Mouse (Mus musculus): Measurements from ENCODE around the gene I0C0044D17Rik.
A peak's percentile ranks its signal among the peaks of the same experiment; 100 is the strongest.

I0C0044D17Rik gene

DNA sequence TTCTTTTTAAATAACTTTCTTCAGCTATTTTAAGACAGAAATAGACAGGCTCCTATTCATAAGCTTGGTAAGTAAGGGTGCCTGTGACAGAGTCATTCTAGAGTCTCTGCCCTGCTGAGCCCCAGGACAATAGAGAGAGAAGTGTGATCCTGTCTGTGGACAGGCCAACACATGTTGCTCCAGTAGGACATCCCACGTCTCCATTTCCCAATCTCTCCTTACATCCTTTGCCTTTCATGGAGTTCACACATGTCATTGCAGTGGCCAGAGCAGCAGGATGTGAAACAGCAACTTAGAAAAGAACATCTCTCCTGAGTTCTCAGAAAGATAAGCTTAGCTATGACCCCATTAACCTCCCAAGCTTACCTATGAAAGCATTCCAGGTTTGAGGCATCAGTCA is 8.1 kb upstream of the I0C0044D17Rik start:
- DNase-seq (ENCODE audit: low read depth, low spot score): no peak

DNA sequence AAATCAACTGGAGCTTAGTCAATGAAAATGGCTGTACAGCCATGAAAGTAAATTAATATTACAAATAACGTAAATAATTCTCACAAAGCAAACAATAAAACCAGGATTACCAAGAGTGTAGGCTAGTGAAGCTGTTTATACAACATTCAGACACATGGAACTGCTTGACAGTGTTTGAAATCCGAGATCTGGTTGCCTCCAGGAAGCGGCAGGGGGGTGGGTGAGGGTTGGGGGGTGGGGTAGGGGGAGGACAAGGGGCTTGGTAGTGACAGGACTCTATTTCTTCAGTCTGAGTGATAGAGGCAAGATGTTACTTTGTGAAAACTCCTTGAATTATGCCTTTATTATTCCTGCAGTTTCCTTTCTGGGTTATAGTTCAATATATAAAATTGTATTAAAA is 3.1 kb upstream of the I0C0044D17Rik start:
- no peak for DNase-seq (ENCODE audit: low read depth, low spot score)

DNA sequence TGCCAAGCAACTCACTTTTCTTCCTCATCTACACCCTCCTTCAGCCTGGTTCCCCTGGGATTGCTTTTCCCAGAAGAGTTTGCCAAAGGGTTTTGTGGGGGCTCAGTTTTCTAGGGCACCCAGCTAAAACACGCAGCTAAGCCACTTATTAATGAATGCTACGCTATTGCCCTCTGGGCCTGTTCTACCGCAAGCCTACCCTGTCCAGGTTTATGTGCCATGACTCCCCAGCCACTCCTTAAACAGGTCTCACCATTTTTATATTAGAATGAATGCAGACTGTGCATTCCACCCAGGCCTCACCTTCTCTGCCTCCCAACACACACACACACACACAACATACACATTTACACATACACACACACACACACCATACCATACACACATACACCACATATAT is 593 bp downstream of the I0C0044D17Rik start:
- DNase-seq (ENCODE audit: low read depth, low spot score): no peak

DNA sequence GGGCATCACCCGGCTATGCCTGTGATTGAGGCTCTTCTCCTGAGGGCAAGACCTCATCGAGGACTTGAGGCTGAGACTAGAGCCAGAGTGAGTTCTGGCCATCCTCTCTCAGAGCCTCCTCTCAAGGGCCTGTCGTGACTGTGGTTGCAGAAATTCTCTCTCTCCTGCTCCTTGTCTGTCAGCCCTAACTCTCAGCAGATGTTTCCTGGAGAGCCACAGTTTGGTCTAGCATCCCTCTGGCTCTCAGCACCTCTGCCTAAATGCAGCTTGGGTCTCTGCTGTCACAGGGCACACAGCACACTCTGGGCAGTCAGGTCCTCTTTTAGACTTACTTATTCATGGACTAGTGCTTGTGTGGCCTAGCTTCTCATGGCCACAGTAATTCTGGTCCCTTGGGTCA is 1.2 kb downstream of the I0C0044D17Rik start:
- DNase-seq (ENCODE audit: low read depth, low spot score): no peak

DNA sequence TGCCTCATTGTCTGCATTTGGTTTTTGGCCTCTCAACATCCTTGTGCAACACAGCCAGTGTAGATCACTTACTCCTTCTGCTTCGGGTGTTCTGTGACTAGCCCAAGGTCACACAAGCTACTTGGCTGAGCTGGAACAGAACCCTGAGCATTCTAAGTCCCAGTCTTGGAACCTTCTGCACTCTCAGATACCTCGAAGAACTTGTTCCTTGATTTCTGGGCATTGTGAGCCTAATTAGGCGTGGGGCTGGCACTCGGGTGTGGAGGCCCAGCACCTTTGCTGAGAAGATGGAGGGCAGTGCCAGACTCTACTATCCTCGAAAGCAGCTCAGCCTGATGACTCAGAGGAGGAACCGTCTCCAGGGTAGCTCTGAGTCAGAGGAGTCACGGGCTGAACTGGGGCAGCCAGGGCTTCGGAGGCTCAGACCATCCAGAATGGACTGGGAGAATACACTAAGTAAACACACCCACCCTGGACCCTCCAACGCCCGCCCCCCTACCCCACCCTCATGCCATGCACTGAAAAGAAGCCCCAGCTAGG is 4.4 kb downstream of the I0C0044D17Rik start:
- DNase-seq (ENCODE audit: low read depth, low spot score): no peak

DNA sequence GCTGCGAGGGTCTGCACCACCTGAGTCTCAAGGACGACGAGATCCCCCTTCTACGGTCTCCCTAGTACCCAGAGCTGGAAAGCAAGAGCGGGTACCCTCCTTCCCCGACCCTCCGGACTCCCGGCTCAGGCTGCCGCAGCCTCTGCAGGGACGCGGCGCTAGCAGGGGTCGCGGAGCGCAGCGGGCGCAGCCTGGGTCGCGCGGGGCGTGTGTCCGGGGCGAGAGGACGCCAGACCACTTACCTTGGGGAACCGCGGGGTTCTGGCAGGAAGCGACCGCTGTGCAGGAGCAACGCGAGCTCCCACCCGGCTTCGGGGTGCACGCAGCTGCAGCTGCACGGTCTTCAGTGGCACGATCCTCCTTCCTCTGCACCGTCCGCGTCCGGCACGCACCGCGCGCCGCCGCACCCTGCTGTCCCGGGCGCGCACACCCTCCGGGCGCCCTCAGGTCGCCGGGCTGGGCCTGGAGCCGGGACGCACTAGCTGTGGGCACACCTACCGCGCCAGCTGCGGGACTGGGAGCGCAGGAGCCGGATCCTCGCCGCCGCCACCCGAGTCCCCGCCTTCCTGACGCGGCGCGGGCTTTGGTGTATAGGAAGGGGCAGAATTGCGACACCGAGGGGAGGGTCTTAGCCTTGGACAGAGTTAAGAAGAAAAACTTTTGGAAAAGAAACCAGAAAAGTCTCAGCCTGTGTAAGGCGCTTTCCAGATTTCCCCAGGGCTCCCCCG is 6.3 kb downstream of the I0C0044D17Rik start, which contains the start of gene Kank4:
Kank4 (minus strand) TSS at position 354 of the 728 bp plus-strand sequence.
- peak; percentile 33 for DNase-seq (ENCODE audit: low read depth, low spot score)

DNA sequence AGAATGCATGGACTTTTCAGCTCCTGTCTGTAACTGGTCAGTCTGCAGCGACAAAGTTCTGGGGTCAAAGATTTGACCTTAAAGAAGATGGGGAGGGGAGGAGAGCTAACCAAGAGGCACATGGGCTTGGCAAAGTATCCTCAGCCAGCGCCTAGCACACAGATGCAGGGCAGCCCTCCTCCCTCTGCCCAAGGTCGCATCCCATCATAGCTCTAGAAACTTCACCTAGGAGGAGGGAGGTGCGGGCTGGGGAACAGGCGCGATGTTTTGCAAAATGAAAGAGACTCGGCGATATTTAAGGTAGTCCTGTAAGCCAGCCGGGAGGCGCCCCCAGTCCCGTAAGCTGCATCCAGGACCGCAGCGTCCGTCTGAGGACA is 6.8 kb downstream of the I0C0044D17Rik start:
- DNase-seq (ENCODE audit: low read depth, low spot score): no peak

DNA sequence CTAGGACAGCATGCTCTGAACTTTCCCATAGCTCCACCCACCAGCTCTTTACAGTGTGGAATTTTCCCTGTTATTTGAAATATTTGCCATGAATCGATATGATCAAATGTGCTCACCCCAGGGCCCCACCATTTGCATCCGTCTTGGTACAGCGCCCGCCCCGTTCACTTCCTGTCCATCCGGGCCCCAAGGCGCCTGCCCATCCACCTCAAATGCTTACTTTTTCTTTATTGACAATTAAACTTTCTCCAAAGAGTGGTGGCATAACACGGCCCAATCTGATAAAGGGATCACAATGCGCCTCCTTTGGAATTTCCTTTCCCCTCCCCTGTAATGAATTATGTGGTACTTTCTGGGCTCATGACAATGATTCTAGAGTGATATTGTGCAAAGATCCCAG is 17.3 kb downstream of the I0C0044D17Rik start:
- no peak for DNase-seq (ENCODE audit: low read depth, low spot score)

DNA sequence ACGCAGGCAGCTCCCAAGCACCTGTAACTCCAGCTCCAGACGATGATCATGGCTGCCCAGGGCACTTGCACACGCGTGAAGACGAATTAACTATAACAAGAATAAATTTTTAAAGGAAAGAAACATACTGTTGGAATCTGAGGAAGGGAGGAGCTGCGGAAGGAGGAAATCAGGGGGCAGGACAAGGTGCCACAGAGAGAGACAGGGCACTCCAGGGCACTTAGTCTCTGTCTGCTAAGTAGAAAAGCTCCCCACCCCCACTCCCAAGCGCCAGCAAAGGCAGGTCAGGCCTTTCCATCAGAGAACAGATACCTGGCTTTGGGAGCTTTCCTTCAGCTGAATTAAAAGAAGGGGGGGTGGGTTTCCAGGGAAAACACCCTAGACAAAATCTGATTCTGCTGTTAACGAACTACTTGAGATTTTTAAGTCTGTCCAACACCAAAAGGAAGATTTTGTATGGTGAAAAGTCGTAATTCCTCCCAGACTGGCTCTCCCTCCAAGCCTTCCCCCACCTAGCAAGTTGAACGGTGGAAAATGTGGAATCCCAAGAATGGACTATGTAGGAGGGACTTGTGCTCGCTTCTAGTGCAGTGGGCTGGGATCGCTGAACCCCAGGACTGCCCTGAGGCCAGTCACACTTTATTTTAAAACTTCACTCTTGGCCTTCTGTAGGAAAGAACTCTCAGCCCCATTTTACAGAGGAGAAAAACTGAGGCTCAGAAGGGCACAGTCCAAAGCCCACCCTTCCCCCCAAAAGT is 18.2 kb downstream of the I0C0044D17Rik start:
- no peak for DNase-seq (ENCODE audit: low read depth, low spot score)

DNA sequence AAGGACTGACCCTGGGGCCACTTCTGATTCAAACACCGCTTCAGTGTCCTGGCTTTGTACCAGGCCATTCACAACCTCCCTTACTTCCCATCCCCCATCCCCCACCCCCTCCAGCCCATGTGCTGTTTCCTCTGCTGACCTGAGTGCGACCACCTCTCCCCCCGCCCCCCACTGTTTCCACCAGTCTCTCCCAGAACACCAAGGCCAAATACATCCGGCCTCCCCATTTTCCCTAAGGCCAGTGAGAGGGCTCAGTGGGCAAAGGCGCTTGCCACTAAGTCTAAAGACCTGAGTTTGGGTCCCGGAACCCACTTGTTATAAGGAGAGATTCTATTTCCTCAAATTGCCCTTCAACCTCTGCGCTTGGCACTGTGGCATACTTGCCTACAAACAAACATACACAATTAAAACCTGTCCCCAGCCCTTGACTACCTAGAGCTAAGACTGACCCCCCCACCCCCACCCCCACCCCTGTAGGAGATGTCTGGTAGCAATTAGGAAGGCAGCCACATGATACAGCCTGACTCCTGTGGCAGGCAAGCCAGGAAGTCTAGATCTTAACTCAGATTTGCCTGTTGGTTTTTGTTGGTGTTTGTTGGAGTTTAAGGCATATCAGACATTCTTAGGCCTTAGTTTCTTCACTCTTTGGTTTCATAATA is 19.0 kb downstream of the I0C0044D17Rik start:
- DNase-seq (ENCODE audit: low read depth, low spot score): no peak

DNA sequence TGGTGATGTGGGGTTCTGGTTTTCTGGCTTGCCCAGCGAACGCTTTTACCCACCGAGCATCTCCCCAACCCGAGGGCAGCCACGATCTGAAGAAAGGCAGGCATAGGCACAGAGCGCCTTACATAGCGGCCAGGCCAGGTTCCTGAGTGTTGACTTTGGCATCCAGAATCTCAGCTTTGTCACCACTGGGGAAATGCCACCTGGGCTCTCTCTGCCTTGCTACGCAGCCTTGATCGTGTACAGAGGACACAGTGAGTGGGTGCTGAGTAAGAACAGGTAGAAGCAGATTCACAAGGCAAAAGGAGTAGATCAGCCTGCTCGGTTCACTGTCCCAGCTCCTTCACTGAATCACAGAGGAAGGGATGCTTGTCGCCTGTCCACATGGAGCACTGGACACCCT is 21.9 kb downstream of the I0C0044D17Rik start:
- no peak for DNase-seq (ENCODE audit: low read depth, low spot score)

DNA sequence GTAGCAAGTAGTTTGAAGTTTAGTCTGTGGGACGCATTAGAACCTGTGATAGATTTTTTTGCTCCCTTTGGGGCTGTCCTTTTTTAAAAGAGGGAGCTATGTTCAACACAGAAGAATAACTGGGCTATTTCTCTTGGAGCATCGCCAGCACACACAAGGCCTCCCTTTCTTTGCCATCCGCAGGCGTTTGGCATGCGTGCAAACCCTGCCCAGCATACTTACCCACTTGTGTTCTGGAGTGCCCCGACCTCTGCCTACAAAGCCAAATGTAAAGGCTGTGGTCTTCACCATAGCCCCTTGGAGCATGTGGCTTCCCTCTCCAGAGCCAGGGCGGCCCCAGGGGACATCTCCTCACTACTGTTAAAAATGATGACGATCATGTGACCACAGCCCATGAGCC is 22.8 kb downstream of the I0C0044D17Rik start:
- no peak for DNase-seq (ENCODE audit: low read depth, low spot score)

DNA sequence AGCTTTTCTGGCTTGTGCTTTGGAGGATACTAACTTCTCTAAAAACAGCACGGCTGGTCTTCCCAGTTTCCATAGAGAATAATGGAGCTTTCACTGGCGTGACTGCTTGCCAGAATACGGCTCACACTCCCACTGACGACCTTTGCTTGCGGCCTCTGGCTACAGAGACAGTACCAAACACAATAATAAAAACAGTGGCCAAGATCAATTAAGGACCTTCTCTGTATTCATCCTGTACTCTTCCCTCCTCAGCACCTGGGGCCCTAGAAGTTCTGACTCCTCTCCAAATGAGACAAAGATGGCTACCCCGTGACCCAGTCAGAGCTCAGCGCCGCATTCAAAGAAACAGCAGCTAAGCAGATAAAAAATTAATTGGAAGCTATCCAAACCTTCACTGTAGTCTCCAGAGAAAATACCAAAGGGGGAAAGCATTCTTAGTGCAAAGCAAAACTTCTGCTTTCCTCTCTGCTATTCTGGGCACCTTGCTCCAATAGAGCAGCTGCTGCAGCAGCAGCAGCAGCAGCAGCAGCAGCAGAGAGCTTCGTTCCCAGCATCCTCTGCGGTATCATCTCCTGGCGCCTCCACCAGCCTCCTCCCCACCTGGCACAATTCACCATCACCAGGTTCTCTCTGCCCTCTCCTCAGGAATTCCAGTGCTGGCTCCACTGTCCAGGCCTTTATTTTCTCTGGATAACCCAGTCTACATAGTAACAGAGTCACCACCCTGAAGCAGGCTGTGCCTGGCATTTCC is 26.9 kb downstream of the I0C0044D17Rik start:
- no peak for DNase-seq (ENCODE audit: low read depth, low spot score)

DNA sequence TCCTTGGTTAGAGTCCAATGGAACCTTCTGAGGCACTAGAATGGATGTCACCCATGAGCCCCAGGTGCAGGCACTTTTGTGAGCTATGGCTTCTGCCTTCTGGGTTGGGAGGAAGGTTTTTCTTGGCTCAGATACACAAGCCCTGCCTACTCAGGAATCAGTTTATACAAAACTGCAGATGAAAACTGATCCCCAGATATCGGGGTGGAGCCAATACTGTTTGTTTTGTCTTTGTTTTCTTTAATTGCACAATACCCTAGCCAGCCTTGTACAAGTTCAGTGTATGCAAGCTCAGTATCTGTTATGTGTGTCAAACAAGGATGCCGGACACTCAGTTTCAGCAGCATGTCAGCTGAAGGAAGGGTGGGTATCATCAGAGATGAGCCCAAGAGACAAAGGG is 28.4 kb downstream of the I0C0044D17Rik start:
- DNase-seq (ENCODE audit: low read depth, low spot score): no peak

DNA sequence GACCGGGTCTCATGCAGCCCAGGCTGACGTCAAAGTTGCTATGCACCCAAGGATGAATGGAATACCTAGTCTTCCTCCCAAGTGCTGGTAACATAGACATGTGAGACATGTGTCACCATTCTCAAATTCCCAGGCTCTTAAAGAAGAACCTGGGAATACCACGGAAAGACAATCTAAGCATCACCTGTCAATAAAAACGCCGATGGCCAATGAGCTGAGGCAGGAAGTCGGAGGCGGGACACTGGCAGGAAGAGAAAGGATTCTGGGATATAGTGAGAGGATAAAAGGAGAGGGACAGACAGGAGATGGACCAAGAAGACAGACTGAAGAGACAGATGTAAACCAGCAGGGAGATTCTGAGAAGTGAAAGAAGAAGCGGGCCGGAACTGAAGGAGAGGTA is 30.2 kb downstream of the I0C0044D17Rik start:
- no peak for DNase-seq (ENCODE audit: low read depth, low spot score)

DNA sequence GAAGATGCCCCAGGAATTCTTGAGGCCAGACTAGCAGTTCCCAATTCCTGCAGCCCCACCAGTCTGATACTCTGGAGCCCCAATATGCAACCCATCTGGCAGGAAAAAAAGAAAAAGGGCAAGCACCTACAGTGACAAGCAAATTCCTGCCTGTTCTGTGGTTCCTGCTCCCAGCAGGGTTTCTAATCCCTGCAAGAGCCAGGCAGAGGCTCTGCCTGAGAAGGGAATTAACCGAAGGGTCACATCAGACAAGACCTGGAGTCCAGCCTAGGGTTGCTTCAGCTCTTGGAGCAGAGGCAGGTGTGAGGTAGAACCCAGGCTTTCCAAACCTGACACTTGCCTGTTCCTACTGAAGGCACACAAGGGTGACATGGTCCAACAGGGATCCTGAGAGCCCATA is 32.9 kb downstream of the I0C0044D17Rik start:
- DNase-seq (ENCODE audit: low read depth, low spot score): no peak

DNA sequence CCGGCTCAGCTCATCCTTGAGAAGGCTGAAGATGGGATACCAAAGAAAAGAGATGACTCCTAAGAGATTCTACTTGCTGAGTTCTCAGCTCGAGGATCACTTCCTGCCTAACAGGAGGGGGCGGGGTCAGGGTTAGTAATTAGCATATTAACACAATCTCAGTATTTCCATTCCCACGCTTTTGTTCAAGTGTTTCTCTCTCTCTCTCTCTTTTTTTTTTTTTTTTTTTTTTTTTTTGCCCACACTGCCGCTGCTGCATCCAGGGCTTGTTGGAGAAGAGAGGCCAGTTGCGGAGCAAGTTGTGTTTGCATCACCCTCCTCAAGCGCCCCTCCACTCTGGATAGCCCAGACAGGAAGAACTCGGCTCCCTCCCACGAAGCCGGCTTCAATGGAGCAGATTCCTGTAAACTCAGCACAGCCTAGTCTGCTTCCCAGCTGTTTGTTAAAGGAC is 33.8 kb downstream of the I0C0044D17Rik start:
- DNase-seq (ENCODE audit: low read depth, low spot score): no peak

DNA sequence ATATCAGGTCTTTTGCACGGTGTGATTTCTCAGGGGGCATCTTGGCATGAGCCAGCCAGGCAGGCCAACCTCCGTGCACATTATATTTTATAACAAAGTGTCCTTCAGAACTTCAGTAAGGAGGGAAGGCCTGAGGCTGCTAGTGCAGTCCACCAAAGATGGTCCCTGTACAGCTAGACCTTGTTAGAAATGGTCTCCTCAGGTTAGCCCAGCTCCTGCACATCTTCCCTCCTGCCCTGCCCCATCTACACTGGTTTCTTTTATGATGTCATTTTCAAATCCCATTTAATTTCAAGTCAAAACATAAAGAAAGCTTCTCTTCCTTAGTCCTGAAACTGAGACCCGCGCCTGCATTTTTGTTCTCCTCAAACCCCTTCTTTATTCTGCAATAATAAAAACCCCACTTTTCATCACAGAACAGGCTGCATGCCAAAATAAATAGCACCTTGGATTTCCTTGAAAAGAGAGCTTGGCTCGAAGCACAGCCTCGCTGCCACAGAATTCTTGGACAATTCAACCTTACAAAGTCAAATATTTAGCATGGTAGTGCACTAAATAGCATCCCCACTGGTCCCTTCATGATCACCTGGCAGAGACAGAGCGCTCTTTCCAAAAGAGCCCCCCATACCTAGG is 34.4 kb downstream of the I0C0044D17Rik start:
- DNase-seq (ENCODE audit: low read depth, low spot score): no peak

DNA sequence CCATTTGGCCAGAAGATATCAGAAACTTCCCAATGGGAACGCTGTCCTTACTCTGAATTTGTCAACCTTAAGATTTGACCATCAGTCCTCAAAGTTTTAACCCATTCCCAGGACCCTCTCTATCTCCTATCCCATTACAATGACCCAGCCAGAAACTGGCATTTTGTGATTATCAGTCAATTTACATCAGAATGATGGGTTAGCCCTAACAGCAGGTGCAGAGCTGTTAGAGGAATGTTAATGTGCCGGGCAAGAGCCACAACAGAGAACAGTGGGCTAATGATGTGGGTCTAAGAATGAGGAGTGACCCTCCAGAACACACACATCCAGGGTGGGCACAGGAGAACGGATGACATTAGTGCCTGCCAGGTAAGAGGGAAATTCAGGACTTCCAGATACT is 37.4 kb downstream of the I0C0044D17Rik start:
- no peak for DNase-seq (ENCODE audit: low read depth, low spot score)

DNA sequence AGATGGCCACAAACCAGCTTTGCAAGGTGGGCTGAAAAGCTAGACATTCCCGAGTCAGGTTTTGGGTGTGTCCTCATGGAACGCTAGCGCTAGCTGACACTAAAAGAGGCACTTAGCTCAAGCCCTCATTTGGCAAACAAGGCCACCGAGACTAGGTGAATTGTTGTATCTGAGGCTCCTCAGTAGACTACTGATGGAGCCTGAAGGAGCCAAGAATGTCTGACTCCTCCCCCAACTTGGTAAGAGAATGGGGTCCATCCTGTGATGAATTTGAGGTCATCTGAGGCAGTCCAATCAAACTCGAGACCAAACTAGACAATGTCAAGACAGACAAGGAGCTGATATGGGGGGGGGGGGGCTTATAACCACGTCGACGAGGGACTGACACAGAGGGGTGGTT is 37.8 kb downstream of the I0C0044D17Rik start:
- no peak for DNase-seq (ENCODE audit: low read depth, low spot score)

DNA sequence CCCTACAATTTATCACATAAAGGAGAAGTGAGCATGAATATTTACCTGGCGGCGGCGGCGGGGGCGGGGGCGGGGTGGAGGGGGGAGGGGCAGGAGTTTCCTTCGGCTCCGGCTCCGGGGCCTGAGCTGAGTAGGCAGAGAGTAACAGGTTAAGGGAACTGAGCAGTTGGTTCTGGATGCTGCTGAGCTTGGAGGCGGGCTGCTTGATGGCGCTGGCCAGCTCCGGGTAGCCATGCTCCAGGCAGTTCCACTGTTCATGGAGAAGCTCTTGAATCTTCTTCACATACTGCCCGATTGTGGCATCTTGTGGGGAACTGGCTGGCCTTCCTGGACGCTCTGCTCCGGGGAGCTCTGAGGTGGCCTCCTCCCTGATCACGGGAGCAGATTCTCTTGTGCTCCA is 45.4 kb downstream of the I0C0044D17Rik start:
- DNase-seq (ENCODE audit: low read depth, low spot score): no peak
